Mouse (Mus musculus) cerebellum, adult 2 months (tissue): ENCODE data around the gene Fam151a.

ENCODE experiments used
- CTCF ChIP-seq: fragments of 200-500 bp; IDR thresholded peaks from 2 replicates; pipeline ENCODE4 v1.5.1; 2011; ENCODE audit warnings: low read depth, mild to moderate bottlenecking, control low read depth, low read length, moderate library complexity, borderline replicate concordance; ENCODE audit not compliant: insufficient read depth
- POLR2A ChIP-seq: fragments of 200-500 bp; IDR thresholded peaks from 2 replicates; pipeline ENCODE4 v1.6.1; 2011; ENCODE audit warnings: low read length, control low read depth, borderline replicate concordance; ENCODE audit not compliant: insufficient read depth

DNA sequence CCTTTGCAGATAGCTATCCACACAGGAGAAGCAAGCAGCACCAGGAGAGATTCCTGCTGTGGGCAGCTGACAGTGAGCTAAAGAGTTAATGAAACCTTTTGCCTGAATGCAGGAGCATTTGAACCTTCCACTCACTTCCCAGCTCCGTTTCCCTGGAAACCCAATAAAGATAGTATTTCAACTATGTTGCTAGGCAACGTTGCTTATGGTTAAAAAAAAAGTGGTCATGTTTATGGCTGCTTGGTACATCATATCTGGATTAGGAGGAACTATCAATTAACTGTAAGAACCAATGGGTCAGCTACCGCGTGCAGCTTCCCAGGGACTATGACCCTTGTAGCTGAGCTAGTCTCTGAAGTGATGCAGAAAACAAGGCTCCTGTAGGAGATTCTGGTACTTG, 32.9 kb upstream of the Fam151a start:
- no peak for TF ChIP-seq CTCF
- TF ChIP-seq POLR2A, result no peak
